Mouse (Mus musculus) small intestine, adult 2 months (tissue): ENCODE measurements at regions not wholly inside any gene's neighbourhood (a gene's known extent, or its start where the extent isn't known, plus 50 kb on each side); places are given as distances from the start of the nearest gene placed in this dataset.

Experiments
- CTCF ChIP-seq: fragments of 200-500 bp; IDR thresholded peaks from 2 replicates; pipeline ENCODE4 v1.5.1; 2012; ENCODE audit warnings: low read depth, mild to moderate bottlenecking, control low read depth, inconsistent platforms, low read length, moderate library complexity, mixed read lengths; ENCODE audit not compliant: insufficient replicate concordance, insufficient read length; ENCODE audit errors: extremely low read depth
- POLR2A ChIP-seq: fragments of 200-500 bp; IDR thresholded peaks from 2 replicates; pipeline ENCODE4 v1.6.1; 2012; ENCODE audit warnings: low read depth, mild to moderate bottlenecking, control low read depth, inconsistent platforms, low read length, moderate library complexity

GRCm38 (mm10) chr8:49254311-49254828 lies 410.6 kb upstream of the Tenm3 start:
- TF ChIP-seq CTCF (no peak), POLR2A (no peak)
